Mouse (Mus musculus) ES-Bruce4 (cell line): Measurements from ENCODE around the gene Cavin1. TPM values are rescaled to one million over a fixed set of nuclear protein-coding genes. Genes with fewer than 3 reads are reported as not detected.

ENCODE experiments used
- H3K27ac ChIP-seq: 2 replicates; pipeline ENCODE4 v1.5.1; 2012; ENCODE audit warnings: low read length, inconsistent platforms; ENCODE audit not compliant: insufficient read depth
- H3K27me3 ChIP-seq: 2 replicates; pipeline ENCODE4 v1.6.1; 2012; ENCODE audit warnings: mild to moderate bottlenecking, low read length, inconsistent platforms; ENCODE audit not compliant: control insufficient read depth, poor library complexity, insufficient read depth, severe bottlenecking
- H3K36me3 ChIP-seq: 2 replicates; pipeline ENCODE4 v1.6.1; 2012; ENCODE audit warnings: inconsistent platforms, mild to moderate bottlenecking, low read length, moderate library complexity; ENCODE audit not compliant: control insufficient read depth, poor library complexity, insufficient read depth, severe bottlenecking
- H3K4me1 ChIP-seq: one replicate; pipeline ENCODE4 v1.8.1; 2011; ENCODE audit warnings: low read length; ENCODE audit not compliant: control insufficient read depth, insufficient read depth
- H3K4me3 ChIP-seq: 2 replicates; pipeline ENCODE4 v1.5.1; 2011; ENCODE audit warnings: low read depth, mild to moderate bottlenecking, low read length
- H3K9ac ChIP-seq: 2 replicates; pipeline ENCODE4 v1.6.1; 2012; ENCODE audit warnings: low read depth, mild to moderate bottlenecking, inconsistent platforms; ENCODE audit not compliant: poor library complexity, severe bottlenecking
- H3K9me3 ChIP-seq: replicated peaks from 2 replicates; pipeline ENCODE4 v1.6.1; 2012; ENCODE audit warnings: mild to moderate bottlenecking, low read length, inconsistent platforms; ENCODE audit not compliant: control insufficient read depth, poor library complexity, insufficient read depth, severe bottlenecking
- CTCF ChIP-seq: IDR thresholded peaks from one replicate; pipeline ENCODE4 v1.8.1; 2011; ENCODE audit warnings: low read depth, low read length
- EP300 ChIP-seq: IDR thresholded peaks from 2 replicates; pipeline ENCODE4 v1.6.1; 2011; ENCODE audit warnings: low read depth, low read length; ENCODE audit not compliant: insufficient read depth
- POLR2A ChIP-seq: IDR thresholded peaks from one replicate; pipeline ENCODE4 v1.8.1; 2011; ENCODE audit warnings: low read length; ENCODE audit not compliant: insufficient read depth
- polyA plus RNA-seq: library from polyadenylated mRNA; stranded (reverse); fragments of >200 nt; gene quantifications from 2 replicates; pipeline ENCODE4 v1.2.4, GENCODE M21; 2011; ENCODE audit warnings: low read depth; ENCODE audit not compliant: missing spikeins, insufficient read depth, insufficient read length

Cavin1 gene
- polyA plus RNA-seq, 1 experiment = 78.5 TPM

DNA sequence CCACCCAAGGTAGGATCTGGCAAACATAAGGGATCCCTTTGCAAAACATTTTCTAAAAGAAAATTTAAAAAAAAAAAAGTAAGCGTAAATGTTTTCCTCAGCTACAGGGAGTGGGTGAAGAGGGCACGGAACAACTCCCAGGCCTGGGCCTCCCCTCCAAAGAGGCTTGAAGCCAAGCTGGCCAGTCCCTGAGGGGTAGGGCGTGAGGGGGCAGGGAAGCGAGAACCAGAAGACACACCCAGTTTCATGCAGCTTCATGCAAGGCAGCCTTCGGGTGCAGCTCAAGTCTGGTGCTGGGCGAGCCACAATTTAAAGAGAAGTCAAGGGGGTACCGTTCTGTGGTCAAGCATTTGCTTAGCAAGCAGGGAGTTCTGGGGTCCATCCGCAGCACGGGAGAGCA is 7.0 kb downstream of the Cavin1 start:
- Histone ChIP-seq H3K4me3 (no peak overlapping the region), H3K27ac (no peak overlapping the region)
- TF ChIP-seq CTCF = no peak
- TF ChIP-seq EP300 = no peak
- no peak for TF ChIP-seq POLR2A

DNA sequence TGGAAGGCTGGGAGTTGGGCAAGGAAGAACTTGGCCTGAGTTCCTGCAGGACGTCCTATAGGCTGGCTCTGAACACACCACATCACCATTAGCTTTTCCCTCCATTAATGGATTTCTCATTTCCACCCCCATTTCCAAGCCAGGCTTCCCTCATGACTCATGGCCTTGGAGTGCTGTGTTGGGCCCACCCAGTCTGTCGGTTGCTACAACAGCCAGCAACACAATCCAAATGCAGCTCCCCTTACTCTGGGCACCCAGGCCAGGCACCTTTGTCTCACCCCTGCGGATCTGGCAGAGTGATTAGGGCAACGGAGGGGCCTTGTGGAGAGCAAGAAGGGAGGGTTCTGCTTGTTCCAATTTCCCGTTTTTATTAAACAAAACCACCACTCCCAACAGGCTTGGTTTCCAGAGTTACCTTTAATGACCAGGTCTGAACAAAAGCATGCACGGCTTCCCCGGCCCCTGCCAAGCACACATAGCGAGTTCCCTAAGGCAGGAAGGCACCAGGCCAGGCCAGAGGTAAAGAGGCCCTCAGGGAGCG is 8.2 kb downstream of the Cavin1 start:
- Histone ChIP-seq H3K27ac (no peak overlapping the region), H3K9me3 (no peaks in the 10 kb centered on the region), H3K36me3 (no peaks in the 10 kb centered on the region), H3K4me1 (peaks cover 5% of the 10 kb centered on the region), H3K27me3 (no peaks in the 10 kb centered on the region), H3K4me3 (no peak overlapping the region), H3K9ac (no peak overlapping the region)
- TF ChIP-seq POLR2A = no peak
- TF ChIP-seq CTCF = no peak
- no peak for TF ChIP-seq EP300

More for the DNA sequence above, 7.0 kb downstream of the Cavin1 start:
- no peaks in the 10 kb centered on the region for H3K9me3 ChIP-seq
- H3K27me3 ChIP-seq = no peaks in the 10 kb centered on the region
- peaks cover 5% of the 10 kb centered on the region for H3K4me1 ChIP-seq
- no peaks in the 10 kb centered on the region for H3K36me3 ChIP-seq
- H3K9ac ChIP-seq = no peak overlapping the region

DNA sequence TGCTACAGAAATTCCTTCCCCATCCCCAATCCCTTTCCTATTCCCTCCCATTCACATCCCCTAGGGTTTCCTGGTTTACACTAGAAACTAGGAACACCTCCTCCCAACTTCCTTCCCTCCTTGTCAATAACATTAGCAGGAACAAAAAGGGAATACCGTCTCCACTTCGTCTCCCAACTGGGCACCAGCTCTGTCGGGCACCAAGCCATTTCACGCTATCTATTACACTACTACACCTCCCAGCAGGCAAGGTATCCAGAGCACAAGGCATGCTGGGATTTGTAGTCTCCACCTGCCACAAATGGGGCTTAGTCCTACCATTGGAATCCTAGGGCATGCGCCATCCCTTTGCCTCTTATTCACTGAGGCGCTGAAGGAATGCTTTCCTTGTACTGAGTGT is 10.1 kb downstream of the Cavin1 start:
- Histone ChIP-seq H3K9ac (no peak overlapping the region), H3K27me3 (no peaks in the 10 kb centered on the region), H3K4me3 (no peak overlapping the region), H3K36me3 (no peaks in the 10 kb centered on the region), H3K27ac (no peak overlapping the region), H3K9me3 (no peaks in the 10 kb centered on the region), H3K4me1 (peaks cover 5% of the 10 kb centered on the region)
- no peak for TF ChIP-seq POLR2A
- TF ChIP-seq EP300 = no peak
- TF ChIP-seq CTCF = no peak

DNA sequence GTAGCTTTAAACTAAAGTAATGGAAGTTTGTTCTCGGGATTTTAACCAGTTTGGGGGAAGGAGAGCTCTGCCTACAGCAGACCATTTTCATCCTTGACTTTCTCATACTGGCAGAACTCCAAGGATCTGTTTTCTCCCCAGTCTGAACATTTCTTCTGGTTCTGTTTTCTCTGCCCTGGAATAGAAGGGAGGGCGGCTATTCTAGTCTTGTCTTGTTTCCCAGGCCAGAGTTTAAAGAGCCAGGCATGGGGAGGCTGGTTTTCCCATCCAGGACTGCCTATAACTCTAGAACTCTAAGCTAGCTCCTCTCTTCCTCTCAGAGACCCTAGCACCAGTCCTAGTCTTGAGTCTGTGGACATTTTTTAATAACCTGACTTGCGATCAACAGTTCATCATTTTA is 10.9 kb downstream of the Cavin1 start:
- Histone ChIP-seq H3K27me3 (no peaks in the 10 kb centered on the region), H3K9ac (no peak overlapping the region), H3K36me3 (no peaks in the 10 kb centered on the region), H3K4me3 (no peak overlapping the region), H3K27ac (no peak overlapping the region), H3K9me3 (no peaks in the 10 kb centered on the region), H3K4me1 (peaks cover 5% of the 10 kb centered on the region)
- TF ChIP-seq POLR2A (no peak), CTCF (no peak), EP300 (no peak)

DNA sequence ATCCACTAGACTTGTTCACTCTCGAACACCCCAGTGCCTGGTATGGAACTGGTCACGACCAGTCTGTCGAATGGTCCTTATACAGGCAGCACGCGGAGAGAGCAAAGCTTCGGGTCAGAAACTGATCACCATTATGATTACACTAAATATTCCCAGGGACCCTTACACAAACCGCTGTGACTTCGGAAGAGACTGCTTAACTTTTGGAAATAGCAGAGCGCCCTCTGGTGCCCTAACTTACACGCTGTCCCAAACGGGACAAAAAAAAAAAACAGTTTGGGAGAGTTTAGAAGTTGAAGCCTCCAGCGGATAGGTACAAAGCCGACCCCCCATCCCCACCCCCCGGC is 11.2 kb downstream of the Cavin1 start:
- Histone ChIP-seq H3K9ac (peak overlapping the region; percentile 14), H3K27me3 (no peaks in the 10 kb centered on the region), H3K4me3 (peak overlapping the region; percentile 65), H3K27ac (no peak overlapping the region), H3K36me3 (no peaks in the 10 kb centered on the region), H3K4me1 (peaks cover 3% of the 10 kb centered on the region), H3K9me3 (no peaks in the 10 kb centered on the region)
- TF ChIP-seq POLR2A (no peak), CTCF (peak; percentile 30)

DNA sequence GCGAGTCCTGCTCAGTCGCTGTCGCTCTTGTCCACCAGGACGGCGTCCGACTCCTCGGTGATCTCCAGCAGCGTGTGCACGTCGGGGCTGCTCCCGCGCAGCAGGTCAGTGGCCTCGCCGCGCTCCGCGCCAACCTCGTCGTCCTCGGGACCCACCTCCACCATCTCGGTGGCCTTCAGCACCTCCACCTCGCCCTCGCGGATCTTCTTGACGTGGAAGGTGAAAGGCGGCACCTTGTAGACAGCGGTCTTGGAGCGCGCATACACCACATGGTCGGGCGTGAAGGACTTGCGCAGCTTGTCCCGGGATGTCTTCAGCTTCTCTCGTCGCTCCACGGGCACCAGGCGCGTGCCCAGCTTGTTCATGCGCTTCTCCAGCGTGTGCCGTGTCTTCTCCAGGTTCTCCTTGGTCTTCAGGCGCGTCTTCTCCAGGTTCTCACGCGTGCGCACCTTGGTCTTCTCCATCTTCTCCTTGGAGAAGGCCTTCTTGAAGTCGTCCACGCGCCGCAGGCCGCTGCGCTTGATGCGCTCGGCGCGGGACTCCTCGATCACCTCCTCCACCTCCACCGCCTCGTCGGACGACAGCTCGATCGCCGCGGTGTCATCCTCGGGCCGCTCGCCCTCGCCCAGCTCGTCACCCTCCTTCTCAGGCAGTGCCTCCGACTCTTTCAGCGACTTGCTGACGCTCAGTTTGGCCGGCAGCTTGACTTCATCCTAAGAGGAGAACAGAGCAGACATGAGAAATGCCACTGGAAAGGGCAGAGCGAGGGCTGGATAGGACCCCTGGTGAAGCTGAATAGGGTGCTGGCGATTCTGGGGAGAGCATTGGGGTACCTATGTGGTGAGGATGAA is 11.8 kb downstream of the Cavin1 start:
- Histone ChIP-seq H3K36me3 (no peaks in the 10 kb centered on the region), H3K9me3 (no peaks in the 10 kb centered on the region), H3K9ac (peak overlapping the region; percentile 14), H3K4me1 (peaks cover 3% of the 10 kb centered on the region), H3K4me3 (peak overlapping the region; percentile 65), H3K27me3 (no peaks in the 10 kb centered on the region), H3K27ac (no peak overlapping the region)
- TF ChIP-seq EP300 = no peak
